Mouse (Mus musculus): Measurements from ENCODE around the gene Cdc20b. TPM values are rescaled to one million over a fixed set of nuclear protein-coding genes. Genes with fewer than 3 reads are reported as not detected.

Cdc20b gene
- polyA plus RNA-seq, 1 experiment: not detected

DNA sequence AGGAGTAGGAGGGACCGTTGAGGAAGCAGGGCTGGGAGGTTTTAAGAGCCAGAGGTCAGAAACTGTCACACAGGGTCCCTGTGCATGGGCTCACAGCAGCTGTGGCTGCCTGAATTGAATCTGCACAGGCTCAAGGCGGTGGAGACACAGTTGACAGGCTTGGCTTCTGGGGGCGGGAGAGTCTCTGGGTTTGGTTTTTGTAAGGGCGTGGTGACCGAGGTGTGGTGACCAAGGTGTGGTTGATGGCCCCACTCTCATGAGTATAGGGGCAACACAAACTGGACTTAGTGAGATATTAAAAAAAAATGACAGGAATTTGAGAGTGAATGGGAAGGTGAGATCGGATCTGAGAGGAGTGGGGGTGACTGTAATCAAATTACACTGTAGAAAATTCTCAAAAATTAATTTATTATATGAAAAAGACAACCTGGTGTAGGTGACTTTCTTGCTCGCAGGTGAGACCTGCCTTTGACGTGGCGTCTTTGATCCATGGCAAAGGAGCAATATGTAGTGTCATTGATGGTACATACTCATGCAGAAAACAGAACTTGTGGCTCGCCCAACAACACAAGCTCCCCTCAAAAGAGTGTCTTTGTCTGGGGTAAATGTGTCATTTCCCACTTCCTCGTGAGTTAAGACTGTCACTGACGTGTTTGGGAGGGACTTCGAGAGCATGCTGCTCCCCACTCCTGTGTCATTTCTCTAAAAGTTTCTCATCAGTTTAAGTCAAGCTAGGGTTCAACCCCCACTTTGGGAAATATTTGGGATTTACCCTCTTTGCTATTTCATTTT lies 52.5 kb downstream of the Cdc20b start:
- H3K4me2 ChIP-seq (ENCODE audit: low read depth): no peak overlapping the region
- no peaks in the 10 kb centered on the region for H3K36me3 ChIP-seq (ENCODE audit: control insufficient read depth, insufficient read depth)
- TF ChIP-seq SRF (IDR thresholded peaks at IDR 0.05; ENCODE audit: control insufficient read depth, insufficient read length, low read depth): no peak
- no peak for TF ChIP-seq CEBPB (IDR thresholded peaks at IDR 0.05; ENCODE audit: insufficient read depth, poor library complexity, severe bottlenecking)
- TF ChIP-seq POLR2A (IDR thresholded peaks at IDR 0.05; ENCODE audit: insufficient read length, low read depth): no peak
- no peak for TF ChIP-seq E2F4 (IDR thresholded peaks at IDR 0.05; ENCODE audit: insufficient read depth)
- no peak for TF ChIP-seq TCF3 (IDR thresholded peaks at IDR 0.05; ENCODE audit: insufficient read length, low read depth)
- TF ChIP-seq TCF12 (IDR thresholded peaks at IDR 0.05; ENCODE audit: insufficient read depth, poor library complexity, severe bottlenecking): no peak
- no peak for TF ChIP-seq USF1 (IDR thresholded peaks at IDR 0.05; ENCODE audit: low read depth)
- TF ChIP-seq MYOD1 (IDR thresholded peaks at IDR 0.05; ENCODE audit: control insufficient read depth in 1 of 3, insufficient read length in 2 of 3, low read depth in 2 of 3): no peak
- no peak for TF ChIP-seq POLR2AphosphoS2 (IDR thresholded peaks at IDR 0.05; ENCODE audit: insufficient read length, low read depth)
- TF ChIP-seq REST (IDR thresholded peaks at IDR 0.05; ENCODE audit: insufficient read depth, insufficient read length): no peak
- TF ChIP-seq MYOG (IDR thresholded peaks at IDR 0.05; ENCODE audit: control insufficient read depth in 1 of 3, insufficient read depth in 1 of 3, insufficient read length in 2 of 3, low read depth in 2 of 3): no peak
- no peak for TF ChIP-seq MAX (IDR thresholded peaks at IDR 0.05; ENCODE audit: low read depth)
- H3K4me3 ChIP-seq: no peak overlapping the region
- no peaks in the 10 kb centered on the region for H3K27me3 ChIP-seq (ENCODE audit: control insufficient read depth, insufficient read depth, insufficient read length)
- no peak overlapping the region for H3ac ChIP-seq (ENCODE audit: control insufficient read depth, insufficient read length)
- H3K79me2 ChIP-seq (ENCODE audit: control insufficient read depth, insufficient read depth): no peaks in the 10 kb centered on the region

DNA sequence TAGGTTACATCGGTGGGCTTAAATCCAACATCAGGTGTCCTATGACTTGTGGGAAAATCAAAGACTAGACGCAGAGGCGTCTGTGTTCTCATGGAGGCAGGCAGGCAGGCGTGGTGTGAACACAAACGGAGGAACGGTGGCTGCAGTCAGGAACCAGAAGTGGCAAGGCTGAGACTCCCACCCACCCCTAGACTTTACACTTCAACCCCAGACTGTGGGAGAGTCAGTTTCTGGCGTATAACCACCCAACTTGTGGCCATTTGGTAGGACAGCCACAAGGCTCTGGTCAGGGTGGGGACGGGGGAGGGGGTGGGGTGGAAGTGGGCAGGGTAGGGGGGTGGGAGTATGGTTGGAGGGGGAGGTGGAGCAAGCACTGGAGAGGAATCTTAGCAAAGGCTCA lies 55.6 kb downstream of the Cdc20b start:
- no peak overlapping the region for H3K4me3 ChIP-seq
- no peak overlapping the region for H3ac ChIP-seq (ENCODE audit: control insufficient read depth, insufficient read length)
- no peaks in the 10 kb centered on the region for H3K27me3 ChIP-seq (ENCODE audit: control insufficient read depth, insufficient read depth, insufficient read length)
- no peak for TF ChIP-seq CEBPB (IDR thresholded peaks at IDR 0.05; ENCODE audit: insufficient read depth, poor library complexity, severe bottlenecking)
- no peak for TF ChIP-seq MYOG (IDR thresholded peaks at IDR 0.05; ENCODE audit: control insufficient read depth in 1 of 3, insufficient read depth in 1 of 3, insufficient read length in 2 of 3, low read depth in 2 of 3)
- no peak for TF ChIP-seq USF1 (IDR thresholded peaks at IDR 0.05; ENCODE audit: low read depth)
- no peak for TF ChIP-seq TCF12 (IDR thresholded peaks at IDR 0.05; ENCODE audit: insufficient read depth, poor library complexity, severe bottlenecking)
- no peak for TF ChIP-seq REST (IDR thresholded peaks at IDR 0.05; ENCODE audit: insufficient read depth, insufficient read length)
- no peak for TF ChIP-seq POLR2A (IDR thresholded peaks at IDR 0.05; ENCODE audit: insufficient read length, low read depth)
- no peak for TF ChIP-seq SRF (IDR thresholded peaks at IDR 0.05; ENCODE audit: control insufficient read depth, insufficient read length, low read depth)
- no peak for TF ChIP-seq E2F4 (IDR thresholded peaks at IDR 0.05; ENCODE audit: insufficient read depth)
- TF ChIP-seq POLR2AphosphoS2 (IDR thresholded peaks at IDR 0.05; ENCODE audit: insufficient read length, low read depth): no peak
- TF ChIP-seq TCF3 (IDR thresholded peaks at IDR 0.05; ENCODE audit: insufficient read length, low read depth): no peak
- no peak for TF ChIP-seq MYOD1 (IDR thresholded peaks at IDR 0.05; ENCODE audit: control insufficient read depth in 1 of 3, insufficient read length in 2 of 3, low read depth in 2 of 3)
- H3K79me2 ChIP-seq (ENCODE audit: control insufficient read depth, insufficient read depth): no peaks in the 10 kb centered on the region
- no peaks in the 10 kb centered on the region for H3K36me3 ChIP-seq (ENCODE audit: control insufficient read depth, insufficient read depth)
- H3K4me2 ChIP-seq (ENCODE audit: low read depth): no peak overlapping the region

DNA sequence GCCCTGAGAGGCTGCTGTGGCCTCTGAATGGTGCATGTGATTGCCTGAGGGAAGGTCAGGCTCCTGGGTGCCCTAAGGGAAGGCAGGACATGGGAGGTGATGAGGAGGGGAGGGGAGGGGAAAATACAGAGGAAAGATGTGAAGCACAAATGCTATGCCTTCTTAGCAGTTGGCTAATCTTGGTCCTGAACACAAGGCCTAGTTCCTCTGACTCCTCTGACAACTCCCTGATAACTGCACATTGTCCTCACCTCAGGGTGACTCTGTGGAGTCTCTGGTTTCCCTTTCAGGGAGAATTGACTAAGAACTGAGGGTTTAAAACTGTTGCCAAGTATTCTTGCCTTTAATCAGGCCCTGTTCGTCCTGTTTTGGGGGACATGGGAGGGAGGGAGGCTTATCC lies 59.7 kb downstream of the Cdc20b start:
- H3K27me3 ChIP-seq (ENCODE audit: control insufficient read depth, insufficient read depth, insufficient read length): no peaks in the 10 kb centered on the region
- H3K79me2 ChIP-seq (ENCODE audit: control insufficient read depth, insufficient read depth): no peaks in the 10 kb centered on the region
- no peak overlapping the region for H3ac ChIP-seq (ENCODE audit: control insufficient read depth, insufficient read length)
- no peaks in the 10 kb centered on the region for H3K36me3 ChIP-seq (ENCODE audit: control insufficient read depth, insufficient read depth)
- TF ChIP-seq MYOD1 (IDR thresholded peaks at IDR 0.05; ENCODE audit: control insufficient read depth in 1 of 3, insufficient read length in 2 of 3, low read depth in 2 of 3) (no peak), REST (IDR thresholded peaks at IDR 0.05; ENCODE audit: insufficient read depth, insufficient read length) (no peak), E2F4 (IDR thresholded peaks at IDR 0.05; ENCODE audit: insufficient read depth) (no peak), TCF3 (IDR thresholded peaks at IDR 0.05; ENCODE audit: insufficient read length, low read depth) (no peak), MAX (IDR thresholded peaks at IDR 0.05; ENCODE audit: low read depth) (no peak), MYOG (IDR thresholded peaks at IDR 0.05; ENCODE audit: control insufficient read depth in 1 of 3, insufficient read depth in 1 of 3, insufficient read length in 2 of 3, low read depth in 2 of 3) (no peak), TCF12 (IDR thresholded peaks at IDR 0.05; ENCODE audit: insufficient read depth, poor library complexity, severe bottlenecking) (no peak), USF1 (IDR thresholded peaks at IDR 0.05; ENCODE audit: low read depth) (no peak), SRF (IDR thresholded peaks at IDR 0.05; ENCODE audit: control insufficient read depth, insufficient read length, low read depth) (no peak)
- H3K4me3 ChIP-seq: no peak overlapping the region
- no peak overlapping the region for H3K4me2 ChIP-seq (ENCODE audit: low read depth)

DNA sequence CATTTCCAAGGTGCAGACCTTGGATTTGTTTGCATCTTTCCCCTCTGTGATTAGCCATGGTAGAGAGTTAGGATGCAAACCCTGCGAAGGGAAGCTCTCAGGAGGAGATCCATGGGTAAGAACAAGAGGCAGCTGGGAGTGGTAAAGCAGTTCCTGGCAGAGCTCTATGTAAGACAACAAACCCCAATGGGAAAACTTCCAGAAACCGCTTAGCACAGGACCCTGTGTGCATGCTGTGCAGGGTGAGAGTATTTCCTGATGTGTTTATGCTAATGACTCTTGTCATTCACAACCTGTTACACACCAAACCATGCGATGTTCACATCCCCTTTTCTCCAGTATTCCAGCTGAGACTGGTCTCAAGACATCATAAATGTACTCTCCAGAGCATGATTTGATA lies 62.1 kb downstream of the Cdc20b start:
- no peaks in the 10 kb centered on the region for H3K79me2 ChIP-seq (ENCODE audit: control insufficient read depth, insufficient read depth)
- H3K27me3 ChIP-seq (ENCODE audit: control insufficient read depth, insufficient read depth, insufficient read length): no peaks in the 10 kb centered on the region
- no peak overlapping the region for H3ac ChIP-seq (ENCODE audit: control insufficient read depth, insufficient read length)
- H3K4me2 ChIP-seq (ENCODE audit: low read depth): no peak overlapping the region
- TF ChIP-seq USF1 (IDR thresholded peaks at IDR 0.05; ENCODE audit: low read depth) (no peak), CEBPB (IDR thresholded peaks at IDR 0.05; ENCODE audit: insufficient read depth, poor library complexity, severe bottlenecking) (no peak), POLR2A (IDR thresholded peaks at IDR 0.05; ENCODE audit: insufficient read length, low read depth) (no peak), SRF (IDR thresholded peaks at IDR 0.05; ENCODE audit: control insufficient read depth, insufficient read length, low read depth) (no peak), REST (IDR thresholded peaks at IDR 0.05; ENCODE audit: insufficient read depth, insufficient read length) (no peak), E2F4 (IDR thresholded peaks at IDR 0.05; ENCODE audit: insufficient read depth) (no peak)
- H3K4me3 ChIP-seq: no peak overlapping the region
- H3K36me3 ChIP-seq (ENCODE audit: control insufficient read depth, insufficient read depth): no peaks in the 10 kb centered on the region

All from myocyte (in vitro differentiated cells).